Mouse (Mus musculus): ENCODE results near the gene Dda1.
"Not testable (repeated sequence)": the region's sequence is repeated elsewhere in the genome, so short reads cannot be mapped to it uniquely, and the experiment has no call there.

Dda1 gene

GRCm38 (mm10) chr8:71497077-71497645 lies 28.2 kb downstream of the Dda1 start:
- no peak for DNase-seq

GRCm38 (mm10) chr8:71497881-71498501 lies 29.0 kb downstream of the Dda1 start:
- DNase-seq: no peak

- no peak for DNase-seq
These were observed 30.1 kb downstream of the Dda1 start for GRCm38 (mm10) chr8:71498816-71499690.

DNA sequence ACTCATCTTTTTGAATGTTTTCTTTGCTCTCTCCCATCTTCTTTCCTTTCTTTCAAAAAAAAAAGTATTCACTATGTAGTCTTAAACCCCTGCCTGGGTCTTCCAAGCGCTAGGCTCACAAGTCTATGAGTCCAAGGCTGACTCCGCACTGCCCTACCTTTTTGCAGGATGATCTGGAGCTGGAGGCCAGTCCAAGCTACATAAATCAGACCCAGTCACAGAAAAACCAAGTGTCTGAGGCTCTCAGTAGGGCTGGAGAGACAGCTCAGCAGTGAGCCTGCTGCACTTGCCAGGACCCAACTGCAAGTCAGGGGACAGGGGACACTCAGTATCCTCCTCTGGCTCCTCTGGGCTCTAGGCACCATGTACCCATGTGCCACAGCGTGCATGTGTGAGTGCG lies 35.4 kb downstream of the Dda1 start:
- DNase-seq: no peak

GRCm38 (mm10) chr8:71505326-71505725 lies 36.3 kb downstream of the Dda1 start:
- no peak for DNase-seq

GRCm38 (mm10) chr8:71505979-71506378 lies 37.0 kb downstream of the Dda1 start:
- DNase-seq: no peak

GRCm38 (mm10) chr8:71507589-71508104 lies 38.6 kb downstream of the Dda1 start:
- DNase-seq: peak; percentile 86

DNA sequence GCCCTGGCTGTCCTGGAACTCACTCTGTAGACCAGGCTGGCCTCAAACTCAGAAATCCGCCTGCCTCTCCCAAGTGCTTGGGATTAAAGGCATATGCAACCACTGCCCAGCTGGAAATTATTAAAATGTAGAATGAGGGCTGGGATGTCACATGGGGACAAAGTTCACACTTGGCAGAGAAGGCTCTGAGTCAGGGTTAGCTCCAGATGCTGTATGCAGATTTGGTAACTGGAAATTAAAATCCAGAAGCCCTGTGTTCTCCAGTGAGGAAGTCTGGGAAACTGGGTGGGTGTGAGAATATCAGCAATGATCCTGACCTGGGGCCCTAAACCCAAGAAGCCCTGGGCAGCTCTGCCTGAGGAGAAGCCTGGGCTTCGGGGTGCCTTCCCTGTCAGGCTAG lies 40.3 kb downstream of the Dda1 start:
- DNase-seq: no peak

- no peak for DNase-seq
These were observed 42.6 kb downstream of the Dda1 start, which contains the start of gene Plvap for GRCm38 (mm10) chr8:71511644-71512043. Plvap (minus strand) TSS chr8:71511752.

DNA sequence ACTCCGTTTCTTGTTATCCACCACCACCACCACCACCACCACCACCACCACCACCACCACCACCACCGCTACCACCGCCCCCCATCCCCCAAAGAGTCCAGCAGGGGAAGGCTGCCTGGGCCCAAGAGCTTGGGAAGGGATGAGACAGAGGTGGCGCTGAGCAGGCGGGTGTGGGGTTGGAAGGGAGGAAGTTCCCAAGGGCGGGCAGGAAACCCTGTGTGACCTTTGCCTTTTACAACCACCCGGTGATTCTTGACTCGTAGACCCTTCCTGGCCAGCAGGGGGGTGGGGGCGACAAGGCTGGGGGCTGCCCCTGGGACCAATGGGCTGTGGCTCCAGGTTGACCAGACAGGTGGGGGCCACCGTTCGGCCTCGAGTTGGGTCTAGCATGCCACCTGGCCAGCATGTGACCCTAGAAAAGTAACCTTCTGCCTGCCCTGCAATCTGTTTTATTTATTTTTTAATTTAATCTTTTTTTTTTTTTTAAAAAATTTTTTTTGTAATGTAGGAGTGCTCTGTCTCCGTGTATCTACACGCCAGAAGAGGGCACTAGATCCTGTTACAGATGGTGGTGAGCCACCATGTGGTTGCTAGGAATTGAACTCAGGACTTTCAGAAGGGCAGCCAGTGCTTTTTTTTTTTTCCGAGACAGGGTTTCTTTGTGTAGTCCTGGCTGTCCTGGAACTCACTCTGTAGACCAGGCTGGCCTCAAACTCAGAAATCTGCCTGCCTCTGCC lies 44.2 kb downstream of the Dda1 start:
- no peak for DNase-seq

DNA sequence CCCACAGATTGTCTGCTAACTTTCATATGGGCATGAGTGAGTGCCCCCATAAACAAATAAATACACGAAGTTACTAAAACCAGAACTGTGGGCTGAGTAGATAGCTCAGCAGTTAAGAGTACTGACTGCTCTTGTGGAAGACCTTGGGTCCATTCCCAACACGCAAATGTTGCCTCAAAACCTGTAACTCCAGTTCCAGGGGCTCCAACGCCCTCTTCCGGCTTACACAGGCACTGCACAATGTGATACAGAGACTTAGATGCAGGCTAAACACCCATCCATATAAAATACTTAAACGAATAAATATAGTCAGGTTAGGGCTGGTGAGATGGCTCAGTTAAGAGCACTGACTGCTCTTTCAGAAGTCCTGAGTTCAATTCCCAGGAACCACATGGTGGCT lies 46.0 kb downstream of the Dda1 start:
- no peak for DNase-seq

- DNase-seq: no peak
These were observed 47.8 kb downstream of the Dda1 start for GRCm38 (mm10) chr8:71516786-71517185.

GRCm38 (mm10) chr8:71519037-71519825 lies 50.2 kb downstream of the Dda1 start:
- not testable (repeated sequence) for DNase-seq

DNA sequence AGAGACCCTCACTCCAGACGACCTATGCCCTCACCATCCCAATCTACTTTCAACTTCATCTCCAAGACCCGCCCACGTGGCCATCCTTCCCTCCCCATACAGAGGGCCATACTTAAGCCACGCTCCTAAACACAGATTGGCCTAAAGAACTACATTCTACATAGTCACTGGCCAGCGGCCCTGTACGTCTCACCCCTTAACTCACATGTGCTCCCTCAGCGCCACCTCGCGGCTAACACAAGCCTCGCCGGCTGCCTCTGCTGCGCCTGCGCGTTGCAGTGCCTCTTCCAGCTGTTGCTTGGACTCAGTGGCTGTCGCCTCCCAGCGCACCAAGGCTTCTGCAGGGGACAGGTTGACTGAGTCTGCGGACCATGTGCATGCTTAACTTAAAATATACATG lies 52.6 kb downstream of the Dda1 start:
- peak; percentile 84 for DNase-seq

DNA sequence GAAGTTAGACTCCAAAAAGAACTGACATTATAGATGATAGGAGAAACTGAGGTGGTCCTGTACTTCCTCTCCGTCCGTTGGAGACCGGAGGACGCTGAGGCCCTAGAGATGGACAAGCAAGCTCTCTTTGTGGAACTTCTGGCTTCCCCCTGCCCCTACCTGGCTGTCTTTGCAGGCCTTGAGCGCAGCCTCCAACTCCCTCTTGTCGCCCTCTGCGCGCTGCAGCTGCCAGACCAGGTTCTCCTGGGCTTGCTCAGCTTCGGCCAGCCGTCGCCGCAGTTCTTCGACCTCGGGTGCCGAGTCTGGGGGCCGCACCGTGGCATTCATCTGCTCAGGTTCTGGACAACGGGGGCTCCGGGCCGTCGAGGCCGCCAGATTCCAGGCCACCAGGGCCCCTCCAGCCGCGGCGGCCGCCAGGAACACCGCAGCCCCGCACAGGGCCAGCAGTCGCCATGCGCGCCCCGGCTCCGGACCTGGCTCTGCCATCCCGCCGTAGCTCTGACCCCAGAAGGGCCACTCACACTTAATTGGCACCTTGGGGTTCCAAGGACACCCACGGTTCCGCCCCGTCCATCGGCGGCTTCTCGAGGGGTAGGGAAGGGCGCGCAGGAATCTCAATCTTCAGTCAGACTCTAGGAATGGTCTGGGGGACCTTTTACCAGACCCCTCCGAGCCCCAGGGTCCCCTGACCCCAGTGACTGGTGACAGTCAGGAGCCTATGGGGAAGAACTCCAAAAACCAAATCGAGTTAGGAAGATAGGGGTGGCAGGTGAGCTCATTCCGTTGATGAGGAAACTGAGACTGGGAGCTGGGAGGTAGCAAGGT lies 56.4 kb downstream of the Dda1 start, which contains the start of gene Ccdc194:
Gene Ccdc194, minus strand, starts transcription at position 486 of the 825 bp plus-strand sequence.
- no peak for DNase-seq
